Mouse (Mus musculus): ENCODE results near the gene Insm1.

The Insm1 gene

DNA sequence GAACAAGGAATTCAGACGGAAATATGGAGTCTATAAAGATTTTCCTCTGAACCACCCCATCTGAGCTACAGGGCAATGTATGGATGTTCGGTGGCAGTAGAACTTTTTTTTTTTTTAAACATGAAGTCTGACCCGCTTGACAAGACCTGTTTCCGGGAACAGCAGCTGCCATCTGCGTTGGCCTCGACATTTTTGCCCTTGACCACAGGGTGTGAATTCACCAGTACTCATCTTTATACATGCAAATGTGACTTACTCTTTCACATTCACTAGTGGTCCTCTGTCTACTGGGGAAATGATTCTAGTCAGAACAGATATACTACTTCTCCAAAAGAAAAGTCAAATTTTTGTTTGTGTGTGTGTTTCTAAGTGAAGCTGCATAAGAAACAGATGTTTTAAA lies 4.1 kb downstream of the Insm1 start:
- DNase-seq, result no peak

DNA sequence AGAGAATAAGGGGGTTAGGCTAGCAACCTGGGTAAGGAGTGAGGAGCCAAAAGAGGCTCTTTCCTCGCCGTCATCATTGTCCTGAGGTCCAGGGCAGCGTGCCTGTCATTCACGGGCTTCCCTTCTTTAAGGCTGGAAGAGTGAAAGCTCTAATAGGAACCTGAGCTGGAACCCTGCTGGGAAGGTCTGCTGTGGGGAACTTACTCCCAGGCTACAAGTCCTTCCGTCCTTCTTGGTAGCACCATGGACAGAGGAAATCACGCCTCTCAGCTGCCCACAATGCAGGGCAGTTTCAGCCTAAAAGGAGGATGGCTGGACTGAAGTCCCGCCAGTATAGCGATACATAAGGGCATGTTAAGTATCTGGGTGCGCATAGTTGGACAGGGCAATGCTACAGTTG lies 4.8 kb downstream of the Insm1 start:
- no peak for DNase-seq

DNA sequence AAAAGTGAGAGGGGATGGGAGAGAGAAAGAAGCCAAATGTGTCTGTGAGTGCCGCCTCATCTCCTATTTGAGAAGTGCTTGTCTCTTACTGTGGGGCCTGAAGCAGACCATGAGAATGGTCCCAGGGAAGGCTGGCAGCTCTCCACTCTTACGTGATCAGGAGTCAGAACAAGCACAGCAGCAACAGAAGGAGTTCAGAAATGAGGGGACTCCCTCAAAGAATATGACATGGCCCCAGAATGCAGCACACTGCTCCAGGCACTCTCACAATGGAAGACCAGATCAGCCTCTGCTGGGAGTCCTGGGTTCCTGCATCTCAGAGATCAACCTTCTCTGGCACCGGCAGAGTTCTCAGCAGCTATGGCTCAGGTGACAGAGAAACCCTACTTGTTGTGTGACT lies 5.9 kb downstream of the Insm1 start:
- no peak for DNase-seq

DNA sequence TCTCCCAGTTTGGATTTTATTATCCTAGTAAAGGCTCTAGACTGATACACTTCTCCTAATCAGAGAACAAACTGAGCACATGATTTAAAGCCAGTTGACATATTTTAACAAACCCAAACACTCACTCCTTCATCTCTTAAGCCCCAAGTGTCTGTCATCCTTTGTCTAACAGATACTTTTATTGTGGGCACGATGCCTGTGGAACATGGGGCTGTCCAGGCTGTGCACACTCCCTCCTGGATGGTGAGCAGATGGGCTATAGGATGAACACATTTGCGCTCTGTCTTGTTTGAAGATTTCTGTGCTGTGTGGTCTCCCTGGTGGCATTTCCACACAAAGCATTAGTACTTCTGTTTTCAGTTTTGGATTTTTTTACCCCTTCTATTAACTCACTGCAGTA lies 6.7 kb downstream of the Insm1 start:
- DNase-seq, result no peak

DNA sequence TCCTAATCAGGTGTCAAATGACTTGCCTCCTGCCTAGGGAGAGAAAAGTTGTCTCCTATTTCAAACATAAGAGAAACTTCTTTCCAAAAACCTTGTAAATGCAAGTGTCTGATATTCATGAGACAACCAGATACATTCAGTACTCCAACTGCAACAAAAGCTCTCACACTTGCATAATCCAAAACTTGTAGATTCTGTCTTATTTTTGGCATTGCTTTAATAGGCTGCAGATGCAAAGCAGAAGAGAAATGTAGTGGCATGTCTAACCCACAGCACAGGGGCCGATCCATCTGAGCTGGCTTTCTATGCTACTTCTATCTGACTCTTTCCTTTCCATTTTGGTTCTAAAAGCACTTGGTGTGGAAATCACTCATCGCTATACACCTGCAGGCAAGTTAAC lies 9.8 kb downstream of the Insm1 start:
- DNase-seq, result no peak

DNA sequence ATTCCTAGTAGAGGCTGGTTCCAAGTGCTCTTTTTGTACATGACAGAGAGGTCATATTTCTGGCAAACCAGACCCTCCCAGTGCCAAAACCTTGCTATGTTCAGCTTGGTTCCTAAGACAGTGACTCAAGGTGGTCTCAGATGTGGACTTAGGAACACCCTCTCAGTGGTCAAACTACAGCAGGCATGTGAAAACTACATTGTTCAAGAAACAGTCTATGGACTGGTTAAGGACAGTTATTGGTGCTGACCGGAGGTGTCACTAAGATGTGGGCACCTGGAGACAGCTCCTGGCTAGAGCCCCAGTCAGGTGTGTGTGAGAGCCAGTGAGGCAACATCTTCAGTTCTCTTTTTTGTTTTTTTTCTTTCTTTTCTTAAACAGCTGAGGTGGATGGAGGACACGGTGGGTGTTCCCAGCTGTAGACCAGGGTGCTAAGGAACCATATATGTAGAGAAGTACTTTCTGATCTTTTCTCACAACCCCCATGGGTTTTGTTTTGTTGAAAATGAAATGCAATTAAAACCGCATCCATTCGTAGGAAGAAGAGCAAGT lies 17.6 kb downstream of the Insm1 start:
- DNase-seq, result no peak

DNA sequence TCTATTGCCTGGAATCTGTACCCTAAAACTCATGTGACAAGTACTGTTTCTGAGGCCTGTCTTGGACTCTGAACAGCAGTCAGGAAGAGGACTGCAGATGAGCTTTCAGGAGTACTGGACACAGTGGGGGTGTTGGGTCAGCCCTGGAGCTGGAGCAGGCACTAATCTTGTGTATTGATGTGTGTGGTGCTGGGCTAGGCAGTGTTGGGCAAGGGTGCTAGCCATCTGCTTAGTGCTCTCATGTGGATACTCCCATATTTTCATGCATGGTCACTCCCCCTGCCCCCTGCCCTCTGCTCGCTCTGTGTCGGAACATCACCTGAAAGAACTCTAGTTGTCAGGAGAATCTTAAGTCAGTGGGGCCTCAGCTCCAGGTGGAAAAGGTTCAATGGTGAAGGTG lies 22.3 kb downstream of the Insm1 start:
- no peak for DNase-seq

DNA sequence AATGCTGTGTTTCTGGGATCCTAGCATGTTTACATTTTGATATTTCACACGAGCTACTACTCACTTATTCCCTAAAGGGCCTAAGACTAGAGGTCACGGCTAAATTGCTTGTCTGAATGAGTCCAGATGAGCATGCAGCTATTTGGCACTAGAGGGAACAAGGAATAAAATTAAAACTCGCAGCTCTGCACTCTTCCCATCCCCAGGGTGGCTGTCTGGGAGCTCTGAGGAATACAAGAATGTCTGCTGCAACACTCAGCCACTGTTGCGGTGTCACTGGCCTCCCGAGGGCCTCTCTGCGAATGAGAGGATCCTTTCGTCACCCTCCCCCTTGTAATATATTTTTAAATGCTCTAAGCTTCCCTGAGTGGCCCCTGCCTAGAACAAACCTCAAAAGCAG lies 23.7 kb downstream of the Insm1 start:
- DNase-seq, result no peak

DNA sequence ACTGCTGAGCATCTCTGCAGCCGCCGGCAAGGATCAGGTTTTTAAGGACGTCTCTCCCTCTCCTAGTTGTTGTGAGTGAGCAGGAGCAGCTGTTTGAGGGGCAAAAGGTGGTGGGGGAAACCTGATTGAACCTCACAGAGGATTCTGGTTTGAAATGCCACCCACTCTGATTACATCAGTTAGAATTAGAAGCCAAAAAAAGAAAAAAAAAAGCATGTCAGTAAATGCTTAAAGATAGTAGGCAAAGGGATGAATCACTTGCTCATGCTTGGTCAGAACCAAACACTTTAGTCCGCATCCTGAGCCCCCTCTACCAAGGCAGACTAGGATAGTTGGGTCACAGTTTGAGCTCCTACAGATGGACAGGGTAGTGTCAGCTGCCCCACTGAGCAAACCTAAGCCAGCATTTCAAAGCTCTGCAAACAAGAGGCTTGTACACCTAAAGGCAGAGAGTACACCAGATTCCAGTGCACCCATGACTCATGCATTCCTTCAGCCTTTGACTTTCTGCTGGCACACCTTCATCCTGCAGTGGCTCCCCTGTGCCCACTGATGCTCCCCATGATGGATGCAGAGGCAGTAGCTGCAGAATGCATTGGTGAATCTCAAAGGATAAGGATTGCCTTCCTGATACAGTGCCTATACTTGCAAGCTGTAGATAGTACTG lies 24.8 kb downstream of the Insm1 start:
- DNase-seq, result no peak

DNA sequence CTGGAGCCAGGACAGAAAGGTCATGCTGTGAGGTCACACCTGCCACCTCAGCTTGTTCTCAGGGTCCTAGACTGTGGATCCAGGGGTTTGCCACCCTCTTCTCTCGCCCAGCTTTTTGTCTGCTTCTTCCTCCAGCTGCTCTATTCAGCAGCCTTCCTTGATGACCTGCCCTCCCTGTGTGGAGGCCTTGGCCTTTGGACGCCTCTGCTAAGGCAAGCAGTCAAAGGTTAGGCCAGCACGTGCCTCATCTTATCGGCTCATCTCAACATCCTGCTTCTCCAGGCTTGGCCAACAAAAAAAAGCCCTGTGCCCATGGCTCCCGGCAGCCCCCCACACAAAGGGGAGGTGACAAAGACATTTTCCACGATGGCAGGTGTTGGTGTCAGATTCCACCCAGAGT lies 25.9 kb downstream of the Insm1 start:
- no peak for DNase-seq

DNA sequence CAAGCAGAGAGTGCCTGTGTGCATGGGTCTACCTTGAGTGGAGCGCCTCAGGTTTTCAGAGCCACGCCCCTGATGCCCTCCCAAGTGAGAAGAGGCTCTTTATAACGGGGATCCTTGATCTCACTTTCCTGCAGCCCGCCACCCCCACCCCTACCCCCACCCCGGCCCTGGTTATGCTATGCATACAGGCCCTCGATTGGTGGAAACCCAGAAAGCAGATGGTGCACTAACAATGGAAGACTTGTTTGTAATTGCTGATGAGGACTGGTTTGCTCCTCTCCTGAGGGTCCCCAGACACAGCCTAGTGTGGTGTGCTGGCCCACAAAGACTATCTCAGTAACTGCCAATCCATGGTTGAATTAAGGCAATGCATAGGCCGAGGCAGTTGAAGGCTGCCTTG lies 27.3 kb downstream of the Insm1 start:
- DNase-seq, result no peak

DNA sequence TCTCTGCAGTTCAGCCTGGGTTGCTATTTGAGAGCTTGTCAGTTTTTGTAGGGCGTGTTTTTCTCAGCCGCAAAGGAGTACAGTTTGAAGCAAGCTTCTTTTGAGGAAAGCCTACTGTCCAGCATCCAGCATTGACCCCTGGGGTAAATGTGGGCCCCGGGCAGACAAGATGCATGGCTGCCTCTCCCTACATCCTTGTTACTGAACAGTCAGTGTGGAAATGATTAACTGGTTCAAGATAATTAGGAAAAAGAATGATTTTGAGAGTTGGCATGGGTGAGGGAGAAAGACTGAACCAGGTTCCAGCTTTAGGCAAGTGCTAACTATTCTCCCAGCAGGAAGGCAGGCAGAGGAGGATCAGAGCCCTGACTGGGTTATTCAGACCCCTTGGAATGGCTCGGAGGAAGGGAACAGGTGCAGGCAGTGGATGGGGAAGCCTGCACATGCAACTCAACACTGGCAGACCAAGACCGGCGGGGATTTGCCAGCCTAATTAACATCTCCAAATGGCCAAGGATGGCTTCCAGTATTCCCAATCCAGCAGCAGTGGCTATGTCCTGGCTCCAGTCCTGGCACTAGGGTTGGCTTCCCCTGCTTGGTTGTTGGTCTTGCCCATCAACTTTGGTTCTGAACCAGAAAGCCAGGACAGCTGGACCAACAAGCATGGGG lies 28.6 kb downstream of the Insm1 start:
- DNase-seq, result no peak

DNA sequence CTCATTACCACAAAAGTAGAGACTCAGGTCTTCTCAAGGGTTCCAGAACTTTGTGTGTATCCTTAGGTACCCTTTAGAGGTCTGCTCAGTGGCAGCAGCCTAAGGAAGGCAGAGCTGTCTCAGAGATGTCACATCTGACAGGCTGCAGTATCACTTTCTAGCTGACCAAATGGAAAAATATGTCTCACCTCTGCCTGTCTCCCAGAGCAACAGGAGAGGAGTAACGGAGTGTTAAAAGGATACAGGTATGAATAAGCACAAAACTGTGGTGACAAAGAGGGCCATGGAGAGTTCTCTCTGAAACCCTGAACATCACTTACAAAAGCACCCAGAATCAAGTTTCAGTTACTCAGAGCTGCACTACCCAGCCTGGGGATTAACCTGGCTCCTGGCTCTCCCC lies 32.7 kb downstream of the Insm1 start:
- DNase-seq, result no peak

DNA sequence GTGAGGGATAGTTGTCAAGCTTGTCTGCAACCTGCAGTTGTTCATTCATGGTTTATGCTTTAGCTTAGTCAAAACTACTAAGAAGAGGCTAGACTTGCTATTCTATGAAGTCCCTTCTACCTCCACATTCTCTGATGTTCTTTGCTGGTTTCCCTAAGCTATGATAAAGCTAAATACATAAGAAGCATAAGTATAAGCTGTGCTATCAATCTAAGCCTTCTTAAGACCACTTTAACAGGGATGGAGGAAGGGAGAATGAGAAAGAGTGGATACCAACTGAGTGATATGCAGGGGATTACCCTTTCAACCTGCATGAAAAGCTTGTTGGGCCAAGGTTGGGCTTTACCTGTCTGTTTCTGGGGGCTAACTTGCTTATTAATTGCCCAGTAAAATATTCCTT lies 33.9 kb downstream of the Insm1 start:
- no peak for DNase-seq

DNA sequence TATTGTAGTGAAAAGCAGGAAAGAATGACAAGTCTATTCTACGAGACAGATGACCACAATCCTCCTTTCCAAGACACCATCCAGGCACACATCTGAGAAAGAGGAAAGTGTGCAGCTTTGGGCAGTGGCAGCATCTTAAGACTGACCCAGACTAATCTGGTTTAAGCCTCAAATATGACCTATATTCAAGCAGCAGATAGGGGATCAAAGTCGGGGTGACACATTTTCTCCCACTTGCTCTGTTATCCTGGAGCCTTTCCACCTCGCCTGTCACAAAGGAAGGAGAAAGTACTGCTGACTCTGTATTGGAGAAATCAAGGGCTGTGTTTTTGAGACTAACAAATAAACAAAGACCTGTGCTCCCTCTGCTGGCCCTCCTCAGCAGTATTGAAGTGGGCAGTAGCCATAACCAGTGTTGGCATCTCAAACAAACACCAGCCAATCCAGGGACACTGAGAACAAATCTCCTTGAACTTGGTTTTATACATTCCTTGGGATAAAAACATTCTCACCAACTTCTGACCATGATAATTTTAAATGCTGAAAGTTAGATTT lies 34.7 kb downstream of the Insm1 start:
- no peak for DNase-seq

DNA sequence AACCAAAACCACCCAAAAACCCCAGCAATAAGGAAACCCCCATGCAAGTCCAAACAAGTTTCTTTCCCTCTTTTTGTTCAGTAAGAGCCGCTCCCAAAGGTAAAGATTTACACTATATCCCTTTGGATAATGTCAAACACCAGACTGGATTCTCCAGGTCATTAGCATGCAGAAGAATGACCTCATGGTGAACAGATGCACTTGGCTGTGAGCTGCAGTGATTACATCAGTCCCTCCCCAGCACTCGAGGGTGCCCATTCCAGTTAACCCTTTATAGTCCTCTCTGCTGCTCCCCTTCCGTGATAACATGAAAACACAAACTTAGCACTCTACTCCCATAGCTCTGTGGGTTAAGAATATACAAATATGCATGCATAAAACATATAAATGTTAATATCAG lies 35.3 kb downstream of the Insm1 start:
- DNase-seq, result no peak

DNA sequence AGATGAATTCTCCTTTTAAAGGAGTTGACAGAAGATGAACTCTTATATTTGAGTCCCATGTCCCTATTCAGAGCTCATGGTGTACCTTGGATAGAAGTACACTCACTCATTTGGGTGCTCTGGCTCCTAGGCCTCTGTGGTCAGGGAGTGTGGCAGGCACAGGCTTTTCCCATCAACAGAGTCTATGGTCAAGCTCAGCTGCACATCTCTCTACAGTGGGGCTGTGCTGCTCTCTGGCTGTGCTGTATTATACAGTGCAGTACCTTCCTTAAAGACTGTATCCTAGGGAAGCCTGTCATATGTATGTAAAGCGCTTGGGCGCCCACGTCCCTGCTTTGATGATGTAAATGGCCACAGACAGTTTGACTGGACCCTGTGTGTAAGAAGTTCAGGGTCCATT lies 35.9 kb downstream of the Insm1 start:
- DNase-seq, result no peak

DNA sequence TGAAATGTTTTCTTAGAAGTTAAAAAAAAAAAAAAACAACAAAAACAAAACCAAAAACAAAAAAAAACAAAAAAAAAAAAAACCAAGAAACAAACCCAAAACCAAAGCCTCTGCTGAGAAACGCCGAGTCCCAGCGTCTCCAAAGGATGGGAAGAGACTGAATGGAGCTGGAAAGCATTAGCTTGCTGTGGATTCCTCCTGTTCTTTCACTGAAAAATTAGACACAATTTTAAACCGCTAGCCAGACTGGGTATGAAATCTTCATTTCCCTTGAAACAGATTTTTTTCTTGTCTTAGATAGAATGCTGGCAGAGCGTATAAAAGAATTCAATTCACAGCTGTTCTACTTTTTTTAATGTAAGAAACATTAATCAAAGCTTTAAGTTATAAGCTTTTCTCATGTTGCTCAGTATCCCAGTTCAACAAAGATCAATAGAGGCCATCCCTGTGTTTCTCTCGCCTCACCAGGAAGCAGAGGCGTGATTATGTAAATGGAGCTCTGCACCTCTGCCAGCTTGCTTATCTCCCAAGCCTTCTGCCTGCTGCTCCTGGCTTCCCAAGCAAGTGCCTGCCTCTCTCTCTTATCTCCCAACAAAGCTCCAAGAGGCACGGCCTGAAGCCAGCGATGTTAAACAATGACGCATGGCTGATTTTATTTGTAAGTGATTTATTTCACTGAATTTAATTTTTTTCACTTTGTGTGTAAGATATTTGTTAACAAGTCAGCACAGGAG lies 37.2 kb downstream of the Insm1 start:
- no peak for DNase-seq

DNA sequence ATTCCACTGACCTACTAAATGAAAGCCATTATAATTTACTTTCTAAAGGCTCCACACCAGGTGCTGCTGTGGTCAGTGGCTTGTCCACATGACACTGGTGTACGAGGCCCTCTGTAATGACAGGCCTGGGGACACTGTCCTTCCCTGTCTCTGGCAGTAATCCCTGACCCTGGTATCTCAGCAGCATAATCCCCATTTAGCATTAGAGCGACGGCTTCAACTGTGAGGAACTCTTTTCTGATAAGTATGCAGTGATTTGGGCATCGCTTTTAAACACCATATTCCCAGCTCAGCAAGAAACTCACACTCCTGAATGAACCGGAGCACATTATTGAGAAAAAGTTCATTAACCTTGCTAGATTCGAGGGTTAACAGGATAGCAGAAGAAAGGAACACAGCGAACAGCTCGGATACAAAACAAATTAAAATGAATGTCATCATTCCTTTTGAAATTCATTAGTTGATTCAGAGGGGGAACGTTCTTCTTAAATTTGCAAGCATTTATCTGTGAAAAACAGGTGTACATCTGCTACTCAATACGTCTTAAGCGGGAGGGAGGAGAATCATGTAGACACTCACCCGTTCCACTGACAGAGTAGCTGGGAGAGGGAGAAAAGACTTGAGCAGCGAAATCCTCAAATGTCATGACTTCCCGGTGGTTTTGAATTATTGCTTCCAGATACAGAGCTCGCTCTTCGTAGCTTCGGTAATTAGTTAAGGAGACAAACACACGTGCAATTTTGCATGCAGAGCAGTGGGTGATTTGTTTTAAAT lies 38.3 kb downstream of the Insm1 start:
- DNase-seq, result no peak

DNA sequence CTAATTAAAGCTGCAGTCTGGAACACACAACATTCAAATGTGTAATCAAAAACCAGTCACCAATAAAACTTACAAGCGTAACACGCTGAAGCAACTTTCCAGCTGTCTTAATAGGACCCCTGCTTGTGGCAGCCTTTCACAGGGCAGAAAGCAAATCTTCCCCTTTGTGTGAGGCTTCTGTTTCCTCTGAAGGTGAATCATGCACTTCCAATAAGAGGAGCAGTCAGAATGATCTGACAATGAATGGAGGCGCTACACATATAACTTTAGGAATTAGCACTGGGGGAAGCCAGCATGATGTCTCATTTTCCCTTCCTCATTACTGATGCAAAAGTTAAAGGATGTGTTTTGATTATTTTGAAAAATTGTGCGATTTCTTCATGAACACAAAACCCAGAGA lies 39.4 kb downstream of the Insm1 start:
- DNase-seq, result no peak

DNA sequence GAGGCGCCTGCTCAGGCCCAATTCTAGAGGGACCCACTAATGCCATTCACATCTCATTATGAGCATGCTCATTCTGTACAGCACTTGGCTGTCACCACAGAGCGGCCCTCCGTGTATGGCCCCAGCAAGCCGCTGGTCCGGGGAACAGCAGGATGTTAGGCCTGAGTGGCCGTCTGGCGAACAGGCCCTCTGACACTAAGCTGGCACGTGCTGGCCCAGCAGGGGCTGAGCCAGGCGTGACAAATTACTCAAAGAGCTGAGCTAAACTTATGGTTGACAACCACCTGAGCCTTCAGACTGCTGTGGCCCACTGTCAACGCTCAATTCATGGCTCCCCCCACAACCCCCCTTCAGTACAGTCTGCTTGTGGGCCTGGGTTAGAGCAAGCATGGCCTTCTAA lies 40.5 kb downstream of the Insm1 start:
- DNase-seq, result no peak

DNA sequence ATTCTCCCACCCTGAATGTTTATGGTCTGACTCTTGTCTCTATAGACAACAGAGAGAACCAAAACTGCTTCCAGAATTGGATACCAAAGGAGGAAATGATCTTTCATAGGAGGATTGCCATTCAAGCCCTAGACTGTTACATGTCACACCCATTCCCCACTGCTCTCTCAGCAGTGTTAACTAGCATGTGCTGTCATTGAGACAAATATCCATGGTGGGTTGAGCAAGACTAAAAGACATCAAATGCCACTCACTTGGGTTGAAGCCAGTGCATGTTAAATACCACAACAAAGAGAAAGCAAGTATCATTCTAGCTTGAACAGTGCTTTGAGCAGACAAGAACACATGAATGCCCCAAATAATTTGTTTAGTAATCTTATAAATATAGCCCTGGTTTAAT lies 41.2 kb downstream of the Insm1 start:
- DNase-seq, result no peak

DNA sequence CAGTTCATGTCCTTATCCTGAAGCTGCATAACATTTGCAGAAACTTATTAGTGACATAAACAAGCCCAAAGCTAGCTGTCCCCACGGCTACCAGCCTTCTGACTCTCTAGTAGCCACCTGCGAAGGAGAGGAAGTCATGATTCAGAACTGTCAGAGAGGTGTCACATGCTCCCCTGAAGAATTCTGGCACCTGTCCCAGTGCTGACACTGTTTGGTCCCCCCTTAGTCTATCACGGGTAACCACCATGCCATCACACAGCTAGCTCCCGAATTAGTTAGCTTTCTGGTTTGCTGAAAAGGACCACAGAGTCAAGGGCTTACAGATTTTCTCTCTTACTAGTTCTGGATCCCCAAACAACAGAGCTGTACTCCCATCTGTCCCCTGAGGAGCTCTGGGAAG lies 43.3 kb downstream of the Insm1 start:
- DNase-seq, result no peak

All from thymus, postnatal 36 days (tissue).